Mouse (Mus musculus): Measurements from ENCODE around the gene Brd1. TPM values are rescaled to one million over a fixed set of nuclear protein-coding genes. Genes with fewer than 3 reads are reported as not detected.

Brd1 gene
- polyA plus RNA-seq, 1 experiment from 2014 or later, result 27.2 TPM

- no peak for ATAC-seq (replicated peaks)
- Histone ChIP-seq H3K9me3 (no peaks in the 10 kb centered on the region), H3K4me3 (no peak overlapping the region), H3K4me2 (replicated peaks) (no peak overlapping the region), H3K27ac (replicated peaks) (no peak overlapping the region), H3K4me1 (peaks cover 4% of the 10 kb centered on the region; the same call in 1 of the 2 replicates), H3K27me3 (no peaks in the 10 kb centered on the region), H3K36me3 (peaks cover 89% of the 10 kb centered on the region), H3K9ac (replicated peaks) (no peak overlapping the region)
- WGBS, result 70% methylated on average over 1 of the region's 1 CpGs
Observed at GRCm38 (mm10) chr15:88704284-88704683, 29.7 kb downstream of the Brd1 start.

GRCm38 (mm10) chr15:88702501-88702900 lies 31.5 kb downstream of the Brd1 start:
- H3K9ac ChIP-seq (replicated peaks), result no peak overlapping the region
- H3K4me2 ChIP-seq (replicated peaks), result no peak overlapping the region
- H3K4me1 ChIP-seq, result peaks cover 4% of the 10 kb centered on the region; the same call in 1 of the 2 replicates
- 38% methylated on average over 3 of the region's 3 CpGs for WGBS
- H3K36me3 ChIP-seq, result peaks cover 83% of the 10 kb centered on the region
- no peak overlapping the region for H3K27ac ChIP-seq (replicated peaks)
- H3K4me3 ChIP-seq, result no peak overlapping the region
- no peaks in the 10 kb centered on the region for H3K27me3 ChIP-seq
- no peak for ATAC-seq (replicated peaks)
- no peaks in the 10 kb centered on the region for H3K9me3 ChIP-seq

- H3K9me3 ChIP-seq, result no peaks in the 10 kb centered on the region
- no peak for ATAC-seq (replicated peaks)
- H3K27ac ChIP-seq (replicated peaks), result no peak overlapping the region
- H3K27me3 ChIP-seq, result no peaks in the 10 kb centered on the region
- H3K4me2 ChIP-seq (replicated peaks), result no peak overlapping the region
- H3K9ac ChIP-seq (replicated peaks), result no peak overlapping the region
- WGBS, result 59% methylated on average over 18 of the region's 18 CpGs
- H3K36me3 ChIP-seq, result peaks cover 79% of the 10 kb centered on the region
- H3K4me3 ChIP-seq, result no peak overlapping the region
- H3K4me1 ChIP-seq, result peaks cover 4% of the 10 kb centered on the region; the same call in 1 of the 2 replicates
Observed at GRCm38 (mm10) chr15:88700759-88701158, 33.3 kb downstream of the Brd1 start.

- H3K27me3 ChIP-seq, result no peaks in the 10 kb centered on the region
- no peak overlapping the region for H3K4me2 ChIP-seq (replicated peaks)
- H3K9me3 ChIP-seq, result no peaks in the 10 kb centered on the region
- H3K9ac ChIP-seq (replicated peaks), result no peak overlapping the region
- ATAC-seq (replicated peaks), result no peak
- no peak overlapping the region for H3K27ac ChIP-seq (replicated peaks)
- peaks cover 4% of the 10 kb centered on the region; the same call in 1 of the 2 replicates for H3K4me1 ChIP-seq
- 82% methylated on average over 5 of the region's 5 CpGs for WGBS
- peaks cover 79% of the 10 kb centered on the region for H3K36me3 ChIP-seq
- no peak overlapping the region for H3K4me3 ChIP-seq
Observed at GRCm38 (mm10) chr15:88699508-88699907, 34.5 kb downstream of the Brd1 start.

GRCm38 (mm10) chr15:88697586-88697985 lies 36.4 kb downstream of the Brd1 start:
- H3K4me1 ChIP-seq, result peaks cover 4% of the 10 kb centered on the region; the same call in 1 of the 2 replicates
- H3K36me3 ChIP-seq, result peaks cover 79% of the 10 kb centered on the region
- no peaks in the 10 kb centered on the region for H3K9me3 ChIP-seq
- ATAC-seq (replicated peaks), result no peak
- H3K27ac ChIP-seq (replicated peaks), result no peak overlapping the region
- no peak overlapping the region for H3K4me2 ChIP-seq (replicated peaks)
- H3K4me3 ChIP-seq, result no peak overlapping the region
- no peaks in the 10 kb centered on the region for H3K27me3 ChIP-seq
- no peak overlapping the region for H3K9ac ChIP-seq (replicated peaks)
- WGBS, result 93% methylated on average over 4 of the region's 5 CpGs

GRCm38 (mm10) chr15:88696055-88696454 lies 38.0 kb downstream of the Brd1 start:
- Histone ChIP-seq H3K27ac (replicated peaks) (no peak overlapping the region), H3K9ac (replicated peaks) (no peak overlapping the region), H3K36me3 (peaks cover 82% of the 10 kb centered on the region), H3K4me3 (no peak overlapping the region), H3K27me3 (no peaks in the 10 kb centered on the region), H3K4me1 (peaks cover 4% of the 10 kb centered on the region; the same call in 1 of the 2 replicates), H3K4me2 (replicated peaks) (no peak overlapping the region), H3K9me3 (no peaks in the 10 kb centered on the region)
- no peak for ATAC-seq (replicated peaks)
- WGBS, result 94% methylated on average over 7 of the region's 7 CpGs

- Histone ChIP-seq H3K4me1 (no peaks in the 10 kb centered on the region), H3K4me3 (no peak overlapping the region), H3K36me3 (peaks cover 80% of the 10 kb centered on the region), H3K4me2 (replicated peaks) (no peak overlapping the region), H3K27ac (replicated peaks) (no peak overlapping the region), H3K9ac (replicated peaks) (no peak overlapping the region), H3K9me3 (no peaks in the 10 kb centered on the region), H3K27me3 (no peaks in the 10 kb centered on the region)
- 54% methylated on average over 5 of the region's 5 CpGs for WGBS
- ATAC-seq (replicated peaks), result no peak
Observed at GRCm38 (mm10) chr15:88694033-88694432, 40.0 kb downstream of the Brd1 start.

GRCm38 (mm10) chr15:88692720-88693119 lies 41.3 kb downstream of the Brd1 start:
- no peaks in the 10 kb centered on the region for H3K27me3 ChIP-seq
- no peak overlapping the region for H3K4me2 ChIP-seq (replicated peaks)
- no peaks in the 10 kb centered on the region for H3K4me1 ChIP-seq
- H3K9ac ChIP-seq (replicated peaks), result no peak overlapping the region
- H3K27ac ChIP-seq (replicated peaks), result no peak overlapping the region
- no peak for ATAC-seq (replicated peaks)
- H3K4me3 ChIP-seq, result no peak overlapping the region
- no peaks in the 10 kb centered on the region for H3K9me3 ChIP-seq
- 82% methylated on average over 9 of the region's 9 CpGs for WGBS
- peaks cover 84% of the 10 kb centered on the region for H3K36me3 ChIP-seq

- H3K4me3 ChIP-seq, result no peak overlapping the region
- H3K4me1 ChIP-seq, result no peaks in the 10 kb centered on the region
- no peak overlapping the region for H3K9ac ChIP-seq (replicated peaks)
- H3K27me3 ChIP-seq, result no peaks in the 10 kb centered on the region
- no peaks in the 10 kb centered on the region for H3K9me3 ChIP-seq
- H3K4me2 ChIP-seq (replicated peaks), result no peak overlapping the region
- ATAC-seq (replicated peaks), result no peak
- 95% methylated on average over 12 of the region's 12 CpGs for WGBS
- H3K36me3 ChIP-seq, result peaks cover 82% of the 10 kb centered on the region
- H3K27ac ChIP-seq (replicated peaks), result no peak overlapping the region
Observed at GRCm38 (mm10) chr15:88691129-88691528, 42.9 kb downstream of the Brd1 start.

GRCm38 (mm10) chr15:88688120-88688519 lies 45.9 kb downstream of the Brd1 start:
- no peaks in the 10 kb centered on the region for H3K4me1 ChIP-seq
- H3K27me3 ChIP-seq, result no peaks in the 10 kb centered on the region
- H3K9ac ChIP-seq (replicated peaks), result no peak overlapping the region
- no peak overlapping the region for H3K4me3 ChIP-seq
- ATAC-seq (replicated peaks), result no peak
- WGBS, result 90% methylated on average over 10 of the region's 10 CpGs
- H3K27ac ChIP-seq (replicated peaks), result no peak overlapping the region
- H3K36me3 ChIP-seq, result peaks cover 60% of the 10 kb centered on the region
- H3K4me2 ChIP-seq (replicated peaks), result no peak overlapping the region
- no peaks in the 10 kb centered on the region for H3K9me3 ChIP-seq

- no peak for ATAC-seq (replicated peaks)
- H3K27me3 ChIP-seq, result no peaks in the 10 kb centered on the region
- H3K4me2 ChIP-seq (replicated peaks), result no peak overlapping the region
- H3K4me1 ChIP-seq, result no peaks in the 10 kb centered on the region
- no peak overlapping the region for H3K27ac ChIP-seq (replicated peaks)
- peaks cover 49% of the 10 kb centered on the region for H3K36me3 ChIP-seq
- H3K4me3 ChIP-seq, result no peak overlapping the region
- no peaks in the 10 kb centered on the region for H3K9me3 ChIP-seq
- WGBS, result 85% methylated on average over 5 of the region's 5 CpGs
- no peak overlapping the region for H3K9ac ChIP-seq (replicated peaks)
Observed at GRCm38 (mm10) chr15:88686725-88687124, 47.3 kb downstream of the Brd1 start.

GRCm38 (mm10) chr15:88684039-88684438 lies 50.0 kb downstream of the Brd1 start:
- Histone ChIP-seq H3K27me3 (no peaks in the 10 kb centered on the region), H3K4me2 (replicated peaks) (no peak overlapping the region), H3K9me3 (no peaks in the 10 kb centered on the region), H3K4me1 (no peaks in the 10 kb centered on the region), H3K9ac (replicated peaks) (no peak overlapping the region), H3K4me3 (no peak overlapping the region), H3K36me3 (peaks cover 24% of the 10 kb centered on the region), H3K27ac (replicated peaks) (no peak overlapping the region)
- no peak for ATAC-seq (replicated peaks)
- 98% methylated on average over 6 of the region's 6 CpGs for WGBS

GRCm38 (mm10) chr15:88680931-88681330 lies 53.1 kb downstream of the Brd1 start:
- H3K9me3 ChIP-seq, result no peaks in the 10 kb centered on the region
- 60% methylated on average over 5 of the region's 5 CpGs for WGBS
- no peaks in the 10 kb centered on the region for H3K4me1 ChIP-seq
- H3K36me3 ChIP-seq, result peaks cover 4% of the 10 kb centered on the region; the same call in 1 of the 2 replicates
- H3K4me3 ChIP-seq, result no peak overlapping the region
- no peak overlapping the region for H3K27ac ChIP-seq (replicated peaks)
- ATAC-seq (replicated peaks), result no peak
- no peak overlapping the region for H3K9ac ChIP-seq (replicated peaks)
- no peaks in the 10 kb centered on the region for H3K27me3 ChIP-seq
- no peak overlapping the region for H3K4me2 ChIP-seq (replicated peaks)

All from forebrain, embryonic 15.5 days (tissue).